Mouse (Mus musculus) v-Abl transformed pro-B cells (cell line): ENCODE results near the gene Olfr745.

ENCODE experiments used
- in situ Hi-C, 2 experiments: fragments of 400-800 bp; cut with MboI; formaldehyde crosslinking; loops; one replicate each; pipeline ENCODE4 v1.15.1; 2025; ENCODE audit not compliant: unreplicated experiment in 2 of 2

Gene Olfr745

DNA sequence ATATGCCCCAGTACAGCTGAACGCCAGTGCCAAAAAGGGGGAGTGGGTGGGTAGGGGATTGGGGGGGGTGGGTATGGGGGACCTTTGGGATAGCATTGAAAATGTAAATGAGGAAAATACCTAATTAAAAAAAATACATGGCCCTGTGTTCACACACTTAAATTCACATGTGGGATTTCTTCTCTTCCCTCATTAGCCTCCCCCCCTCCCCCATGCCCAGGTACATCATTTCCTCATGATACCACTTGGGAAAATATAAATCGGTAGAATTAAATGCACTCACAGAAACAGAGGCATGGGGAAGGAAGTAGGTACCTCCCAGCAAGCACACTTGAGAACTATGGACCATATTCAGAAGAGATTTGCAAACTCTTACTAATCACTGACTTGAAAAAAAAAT is at the start of gene Olfr745:
Gene Olfr745, plus strand, starts transcription at position 301 of the 400 bp plus-strand sequence.
- in situ Hi-C loops = no loop called here

- in situ Hi-C loops = no loop called here
Observed at GRCm38 (mm10) chr14:50614579-50614978, 24.6 kb upstream of the Olfr745 start, which contains the start of gene Olfr744. TSS of gene Olfr744 (plus strand) at chr14:50614879.

DNA sequence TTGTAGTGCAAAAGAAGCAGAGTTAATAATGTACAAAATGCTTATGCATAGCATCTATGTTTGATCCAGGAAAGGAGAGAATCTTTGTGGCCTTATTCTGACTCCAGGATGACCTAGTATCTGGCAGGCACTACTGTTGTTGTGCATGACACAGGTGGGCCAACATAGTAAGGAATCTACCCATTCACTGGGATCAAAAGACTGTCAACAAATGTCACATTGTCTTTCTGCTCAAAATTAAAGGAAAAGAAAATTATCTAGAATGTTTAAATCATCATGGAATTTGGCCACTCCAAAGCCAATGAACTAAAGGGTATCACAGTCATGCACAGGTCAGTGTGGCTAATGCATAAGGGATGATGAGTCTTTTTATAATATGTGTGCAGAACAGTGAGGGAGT is 7.6 kb downstream of the Olfr745 start, which contains the start of gene Olfr746:
Gene Olfr746, plus strand, starts transcription at position 301 of the 400 bp plus-strand sequence.
- in situ Hi-C loops = no loop called here

DNA sequence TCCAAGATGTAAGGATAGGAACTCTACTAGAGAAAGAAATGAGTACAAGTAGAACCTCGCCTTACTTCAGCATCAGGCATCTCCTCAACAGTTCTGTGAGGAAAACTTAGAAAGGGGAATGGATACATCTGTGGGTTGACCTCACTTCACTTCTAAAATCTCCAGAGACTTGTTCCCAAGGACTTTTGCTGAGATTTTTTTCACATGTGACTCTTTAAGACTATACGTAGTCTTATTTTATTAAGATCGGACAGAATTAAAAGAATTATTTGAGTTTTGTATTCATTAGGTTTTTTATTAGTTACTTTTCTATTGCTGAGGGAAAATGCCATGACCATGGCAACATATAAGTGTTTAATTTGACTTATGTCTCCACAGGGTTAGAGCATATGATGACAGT is 53.9 kb downstream of the Olfr745 start, which contains the start of gene Olfr747:
Gene Olfr747, minus strand, starts transcription at position 101 of the 400 bp plus-strand sequence.
- in situ Hi-C loops = no loop called here
